Mouse (Mus musculus): ENCODE results near the gene Oser1. TPM values are rescaled to one million over a fixed set of nuclear protein-coding genes. Genes with fewer than 3 reads are reported as not detected.

The Oser1 gene
- polyA plus RNA-seq, 1 experiment from 2014 or later = 89.2 TPM

DNA sequence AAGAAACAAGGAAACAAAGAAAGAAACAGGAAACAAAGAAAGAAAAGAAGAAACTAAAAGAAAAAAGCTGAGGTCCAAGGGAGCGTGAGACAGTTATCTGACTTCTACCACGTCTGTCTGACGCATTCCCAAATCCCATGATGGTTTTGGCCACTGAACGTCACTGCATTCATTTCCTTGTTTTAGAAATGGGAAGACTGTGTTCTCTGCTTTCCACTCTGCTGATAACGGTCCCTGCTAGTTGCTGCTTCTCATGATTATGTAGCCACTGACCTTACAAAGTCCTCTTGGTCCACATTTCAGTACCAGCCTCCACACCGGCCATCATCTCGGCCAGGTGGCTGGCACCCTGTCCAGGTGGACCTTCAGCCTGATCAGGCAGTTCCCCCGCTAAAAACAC is 25.3 kb downstream of the Oser1 start:
- Histone ChIP-seq H3K9ac (ENCODE audit: low read length) (no peak overlapping the region), H3K9me3 (ENCODE audit: control insufficient read depth, low read length) (no peaks in the 10 kb centered on the region), H3K27ac (ENCODE audit: low read depth, low read length) (no peak overlapping the region), H3K4me1 (ENCODE audit: control insufficient read depth, insufficient read depth, low read length) (peaks cover 7% of the 10 kb centered on the region), H3K4me3 (ENCODE audit: low read depth, low read length) (no peak overlapping the region), H3K27me3 (ENCODE audit: control insufficient read depth, insufficient read depth, low read length) (no peaks in the 10 kb centered on the region), H3K4me2 (no peak overlapping the region), H3K36me3 (ENCODE audit: control insufficient read depth, insufficient read depth, low read length) (no peaks in the 10 kb centered on the region)
- 83% methylated on average over 8 of the region's 8 CpGs for WGBS
- ATAC-seq (ENCODE audit: low FRiP score) (no peak), DNase-seq (ENCODE audit: low spot score, missing footprints) (no peak)

DNA sequence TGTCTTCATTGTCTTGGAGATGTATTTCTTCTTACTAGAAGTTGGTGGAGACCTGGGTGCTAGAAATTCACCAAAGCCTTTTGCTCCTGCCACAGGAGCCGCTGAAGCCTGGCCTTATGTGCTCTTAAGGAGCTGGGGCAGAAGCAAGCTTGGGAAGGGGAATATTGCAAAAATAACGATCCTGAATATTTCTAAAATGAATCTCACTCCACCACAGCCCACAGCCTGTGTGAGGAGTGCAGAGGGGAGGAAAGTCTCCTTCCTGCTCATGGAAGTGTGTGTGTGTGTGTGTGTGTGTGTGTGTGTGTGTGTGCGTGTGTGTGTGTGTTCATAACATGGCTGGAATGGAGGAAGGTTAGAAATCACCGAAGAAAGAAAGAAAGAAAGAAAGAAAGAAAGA is 25.7 kb downstream of the Oser1 start:
- Histone ChIP-seq H3K4me3 (ENCODE audit: low read depth, low read length) (no peak overlapping the region), H3K4me2 (no peak overlapping the region), H3K4me1 (ENCODE audit: control insufficient read depth, insufficient read depth, low read length) (peaks cover 7% of the 10 kb centered on the region), H3K9me3 (ENCODE audit: control insufficient read depth, low read length) (no peaks in the 10 kb centered on the region), H3K36me3 (ENCODE audit: control insufficient read depth, insufficient read depth, low read length) (no peaks in the 10 kb centered on the region), H3K9ac (ENCODE audit: low read length) (no peak overlapping the region), H3K27me3 (ENCODE audit: control insufficient read depth, insufficient read depth, low read length) (no peaks in the 10 kb centered on the region), H3K27ac (ENCODE audit: low read depth, low read length) (no peak overlapping the region)
- DNase-seq (ENCODE audit: low spot score, missing footprints) = no peak
- ATAC-seq (ENCODE audit: low FRiP score) = no peak
- 76% methylated on average over 4 of the region's 4 CpGs for WGBS

DNA sequence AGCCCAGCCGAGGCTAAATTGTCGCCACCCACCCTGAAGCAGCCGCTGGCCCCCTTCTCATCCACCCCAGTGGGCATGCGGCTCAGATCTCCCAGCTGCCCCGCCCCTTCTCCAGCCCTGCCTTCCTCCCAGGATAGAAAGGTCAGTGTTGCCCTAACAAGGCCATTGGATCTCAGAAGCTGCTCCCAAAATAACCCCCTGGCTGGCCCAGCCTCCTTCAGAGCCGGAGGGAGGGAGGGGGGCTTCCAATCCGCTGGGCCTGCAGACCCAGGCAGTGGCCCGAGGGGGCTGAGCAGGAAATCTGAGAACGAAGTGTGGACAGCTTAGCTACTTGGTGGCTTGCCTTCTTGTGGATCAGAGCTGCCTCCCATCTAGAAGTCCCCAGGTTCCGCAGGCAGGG is 26.6 kb downstream of the Oser1 start, which contains the start of gene Jph2:
TSS of gene Jph2 (minus strand) at position 89 of the 400 bp plus-strand sequence.
- H3K4me3 ChIP-seq (ENCODE audit: low read depth, low read length) = no peak within 1 kb of the TSS

DNA sequence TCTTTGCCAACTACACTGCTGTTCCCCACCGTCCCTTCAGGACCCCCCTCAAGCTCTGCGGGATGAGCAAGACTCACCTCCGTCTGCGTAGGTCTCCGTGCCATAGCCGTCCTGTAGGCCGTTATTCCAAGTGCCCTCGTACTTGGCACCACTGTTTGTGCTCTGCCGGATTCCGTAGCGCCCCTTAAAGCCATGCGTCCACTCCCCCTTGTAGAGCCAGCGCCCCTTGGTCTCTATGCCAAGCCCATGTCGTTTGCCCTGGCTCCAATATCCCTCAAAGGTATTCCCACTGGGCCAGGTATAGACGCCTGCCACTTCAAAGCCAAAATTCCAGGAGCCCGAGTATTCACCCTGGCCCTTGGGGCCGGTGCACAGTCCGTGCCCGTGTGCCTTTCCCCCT is 27.4 kb downstream of the Oser1 start:
- Histone ChIP-seq H3K27me3 (ENCODE audit: control insufficient read depth, insufficient read depth, low read length) (no peaks in the 10 kb centered on the region), H3K4me2 (no peak overlapping the region), H3K9me3 (ENCODE audit: control insufficient read depth, low read length) (no peaks in the 10 kb centered on the region), H3K27ac (ENCODE audit: low read depth, low read length) (no peak overlapping the region), H3K36me3 (ENCODE audit: control insufficient read depth, insufficient read depth, low read length) (no peaks in the 10 kb centered on the region), H3K9ac (ENCODE audit: low read length) (no peak overlapping the region), H3K4me1 (ENCODE audit: control insufficient read depth, insufficient read depth, low read length) (peaks cover 7% of the 10 kb centered on the region), H3K4me3 (ENCODE audit: low read depth, low read length) (no peak overlapping the region)
- WGBS = 93% methylated on average over 19 of the region's 19 CpGs
- DNase-seq (ENCODE audit: low spot score, missing footprints) (no peak), ATAC-seq (ENCODE audit: low FRiP score) (no peak)

More for the DNA sequence above, 26.6 kb downstream of the Oser1 start, which contains the start of gene Jph2:
- peaks cover 7% of the 10 kb centered on the region for H3K4me1 ChIP-seq (ENCODE audit: control insufficient read depth, insufficient read depth, low read length)
- H3K27ac ChIP-seq (ENCODE audit: low read depth, low read length) = no peak within 1 kb of the TSS
- no peaks in the 10 kb centered on the region for H3K36me3 ChIP-seq (ENCODE audit: control insufficient read depth, insufficient read depth, low read length)
- ATAC-seq (ENCODE audit: low FRiP score) (peak; percentile 56), DNase-seq (ENCODE audit: low spot score, missing footprints) (no peak)
- H3K4me2 ChIP-seq = peak within 1 kb of the TSS; percentile 31
- no peaks in the 10 kb centered on the region for H3K27me3 ChIP-seq (ENCODE audit: control insufficient read depth, insufficient read depth, low read length)
- WGBS = 8% methylated on average over 10 of the region's 10 CpGs
- peak within 1 kb of the TSS; percentile 48 for H3K9ac ChIP-seq (ENCODE audit: low read length)
- no peaks in the 10 kb centered on the region for H3K9me3 ChIP-seq (ENCODE audit: control insufficient read depth, low read length)

DNA sequence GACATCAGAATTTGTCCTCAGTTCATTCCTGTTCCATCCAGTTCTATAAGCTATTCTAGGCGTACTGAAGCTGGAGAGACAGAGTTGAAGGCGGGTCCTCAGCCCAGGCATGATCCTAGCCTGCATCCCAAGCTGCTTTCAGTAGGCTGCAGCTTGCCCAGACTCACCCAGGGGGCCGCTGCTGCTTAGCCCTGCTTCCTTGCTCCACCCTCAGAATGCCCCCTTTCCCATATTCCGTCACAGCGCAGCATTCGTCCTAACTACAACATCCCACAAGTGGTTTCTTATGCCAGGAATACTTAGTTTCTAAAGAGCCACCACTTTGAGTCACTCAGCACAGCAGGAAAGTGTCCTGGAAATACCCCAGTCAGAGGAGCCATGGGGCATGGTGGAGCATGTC is 29.5 kb downstream of the Oser1 start:
- H3K36me3 ChIP-seq (ENCODE audit: control insufficient read depth, insufficient read depth, low read length) = no peaks in the 10 kb centered on the region
- ATAC-seq (ENCODE audit: low FRiP score) = no peak
- WGBS = 77% methylated on average over 6 of the region's 6 CpGs

DNA sequence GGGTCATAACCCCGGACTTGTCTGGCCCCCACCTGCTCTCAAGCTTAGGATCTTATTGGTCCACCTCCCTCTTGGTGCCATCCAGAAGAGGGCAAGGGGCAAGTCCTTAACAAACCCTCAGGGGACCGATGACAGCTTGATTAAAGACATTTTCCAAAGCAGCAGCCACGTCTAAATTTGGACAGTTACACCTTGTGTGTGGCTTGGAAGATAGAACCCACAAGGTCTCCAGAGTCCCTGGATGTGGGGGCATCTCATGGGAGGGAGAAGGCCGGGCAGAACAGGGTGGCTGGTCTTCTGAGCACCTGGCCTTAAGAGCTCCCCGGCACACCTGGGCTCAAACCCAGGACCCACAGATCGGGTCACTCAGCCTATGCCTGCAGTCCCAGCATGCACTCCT is 30.5 kb downstream of the Oser1 start:
- H3K4me2 ChIP-seq = no peak overlapping the region
- ATAC-seq (ENCODE audit: low FRiP score) (no peak), DNase-seq (ENCODE audit: low spot score, missing footprints) (no peak)
- H3K27me3 ChIP-seq (ENCODE audit: control insufficient read depth, insufficient read depth, low read length) = no peaks in the 10 kb centered on the region
- no peak overlapping the region for H3K9ac ChIP-seq (ENCODE audit: low read length)
- whole genome bisulfite sequencing = 87% methylated on average over 6 of the region's 6 CpGs
- H3K9me3 ChIP-seq (ENCODE audit: control insufficient read depth, low read length) = no peaks in the 10 kb centered on the region
- H3K27ac ChIP-seq (ENCODE audit: low read depth, low read length) = no peak overlapping the region
- no peaks in the 10 kb centered on the region for H3K36me3 ChIP-seq (ENCODE audit: control insufficient read depth, insufficient read depth, low read length)
- no peak overlapping the region for H3K4me3 ChIP-seq (ENCODE audit: low read depth, low read length)
- peaks cover 7% of the 10 kb centered on the region for H3K4me1 ChIP-seq (ENCODE audit: control insufficient read depth, insufficient read depth, low read length)

More for the DNA sequence above, 29.5 kb downstream of the Oser1 start:
- Histone ChIP-seq H3K4me1 (ENCODE audit: control insufficient read depth, insufficient read depth, low read length) (peaks cover 7% of the 10 kb centered on the region), H3K9ac (ENCODE audit: low read length) (no peak overlapping the region), H3K4me3 (ENCODE audit: low read depth, low read length) (no peak overlapping the region), H3K27ac (ENCODE audit: low read depth, low read length) (no peak overlapping the region), H3K9me3 (ENCODE audit: control insufficient read depth, low read length) (no peaks in the 10 kb centered on the region), H3K4me2 (no peak overlapping the region), H3K27me3 (ENCODE audit: control insufficient read depth, insufficient read depth, low read length) (no peaks in the 10 kb centered on the region)
- no peak for DNase-seq (ENCODE audit: low spot score, missing footprints)

DNA sequence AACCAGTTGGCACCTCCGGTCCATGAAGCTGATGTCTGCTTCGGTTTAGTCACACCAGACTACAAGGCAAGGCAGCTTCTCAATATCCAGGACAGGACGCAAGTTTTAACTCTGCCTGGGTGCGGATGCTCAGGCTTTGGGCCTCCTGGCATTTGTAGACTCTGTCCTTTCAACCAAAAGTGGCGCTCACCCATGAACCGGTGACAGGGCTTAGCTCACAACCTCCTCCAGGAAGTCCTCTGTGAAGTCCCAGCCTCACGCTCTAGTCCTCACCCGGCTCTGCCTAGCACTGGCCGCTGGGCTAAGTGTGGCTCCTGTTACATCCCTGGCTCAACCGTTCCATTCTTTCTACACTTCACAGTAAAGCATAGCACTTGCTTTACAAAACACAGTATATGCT is 31.3 kb downstream of the Oser1 start:
- DNase-seq (ENCODE audit: low spot score, missing footprints) = no peak
- Histone ChIP-seq H3K27ac (ENCODE audit: low read depth, low read length) (no peak overlapping the region), H3K4me1 (ENCODE audit: control insufficient read depth, insufficient read depth, low read length) (peaks cover 7% of the 10 kb centered on the region), H3K9me3 (ENCODE audit: control insufficient read depth, low read length) (no peaks in the 10 kb centered on the region), H3K4me3 (ENCODE audit: low read depth, low read length) (no peak overlapping the region), H3K27me3 (ENCODE audit: control insufficient read depth, insufficient read depth, low read length) (no peaks in the 10 kb centered on the region), H3K36me3 (ENCODE audit: control insufficient read depth, insufficient read depth, low read length) (no peaks in the 10 kb centered on the region), H3K4me2 (no peak overlapping the region), H3K9ac (ENCODE audit: low read length) (no peak overlapping the region)
- no peak for ATAC-seq (ENCODE audit: low FRiP score)
- 92% methylated on average over 10 of the region's 10 CpGs for WGBS

DNA sequence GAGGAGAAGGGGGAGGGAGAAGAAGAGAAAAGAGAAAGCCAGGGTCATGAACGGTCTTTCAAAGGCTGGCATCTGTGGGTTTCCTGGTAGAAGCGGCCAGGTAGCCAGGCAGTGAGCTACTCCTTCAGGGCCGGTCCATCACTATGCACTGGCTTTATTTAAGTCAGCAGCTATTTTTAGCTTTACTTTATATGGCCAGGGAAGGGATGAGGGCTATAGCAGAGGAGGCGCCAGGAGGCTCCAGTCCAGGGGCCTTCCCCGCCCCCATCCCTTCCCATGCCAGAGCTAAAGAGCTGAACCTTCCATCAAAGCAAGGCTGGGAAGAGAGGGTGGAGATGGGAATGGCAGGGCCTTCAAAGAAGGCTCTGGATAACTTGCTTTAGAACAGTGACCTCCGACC is 32.1 kb downstream of the Oser1 start:
- Histone ChIP-seq H3K9ac (ENCODE audit: low read length) (no peak overlapping the region), H3K9me3 (ENCODE audit: control insufficient read depth, low read length) (no peaks in the 10 kb centered on the region), H3K4me1 (ENCODE audit: control insufficient read depth, insufficient read depth, low read length) (peaks cover under 1% of the 10 kb centered on the region; the same call in 1 of the 2 replicates), H3K36me3 (ENCODE audit: control insufficient read depth, insufficient read depth, low read length) (no peaks in the 10 kb centered on the region), H3K4me3 (ENCODE audit: low read depth, low read length) (no peak overlapping the region), H3K27ac (ENCODE audit: low read depth, low read length) (no peak overlapping the region), H3K27me3 (ENCODE audit: control insufficient read depth, insufficient read depth, low read length) (no peaks in the 10 kb centered on the region), H3K4me2 (no peak overlapping the region)
- ATAC-seq (ENCODE audit: low FRiP score) (no peak), DNase-seq (ENCODE audit: low spot score, missing footprints) (no peak)
- 78% methylated on average over 6 of the region's 6 CpGs for WGBS

DNA sequence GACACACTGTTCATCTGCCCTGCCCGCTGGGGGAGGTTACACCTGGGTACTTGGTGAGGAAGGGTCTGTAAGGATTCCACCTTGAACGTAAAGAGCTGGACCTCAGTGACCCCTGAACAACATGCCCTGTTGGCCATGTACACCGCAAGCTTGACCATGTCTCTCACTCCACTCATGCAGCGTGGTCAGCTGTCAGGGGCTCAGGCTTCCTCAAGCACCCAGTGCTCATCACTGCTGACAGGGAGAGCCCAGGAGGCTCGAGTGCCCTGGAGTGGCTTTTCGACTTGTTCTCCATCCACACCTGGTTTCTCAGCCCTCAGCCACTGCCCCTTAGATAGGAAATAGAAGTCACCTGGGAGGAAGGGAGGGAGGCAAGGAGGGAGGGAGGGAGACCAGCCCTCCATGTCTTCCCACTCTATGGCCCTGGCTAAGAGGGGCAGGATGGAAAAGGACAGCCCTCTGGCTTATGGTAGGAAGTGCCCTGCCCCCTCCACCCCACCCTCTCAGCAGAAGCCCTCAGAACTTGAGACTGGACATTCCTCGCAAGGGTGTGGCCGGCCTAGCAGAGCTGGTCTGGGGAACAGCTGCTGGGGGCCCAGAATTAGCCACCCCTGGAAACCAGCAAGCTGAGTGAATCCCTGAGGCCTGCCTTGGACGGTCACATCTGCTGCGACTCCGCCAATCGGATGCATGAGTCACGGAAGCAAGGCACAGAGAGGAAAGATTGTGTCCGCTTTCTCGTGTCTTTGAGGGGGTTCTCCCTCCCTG is 37.9 kb downstream of the Oser1 start:
- WGBS = 76% methylated on average over 15 of the region's 15 CpGs
- no peaks in the 10 kb centered on the region for H3K9me3 ChIP-seq (ENCODE audit: control insufficient read depth, low read length)
- no peak overlapping the region for H3K4me3 ChIP-seq (ENCODE audit: low read depth, low read length)
- H3K36me3 ChIP-seq (ENCODE audit: control insufficient read depth, insufficient read depth, low read length) = no peaks in the 10 kb centered on the region
- DNase-seq (ENCODE audit: low spot score, missing footprints) = no peak
- H3K27ac ChIP-seq (ENCODE audit: low read depth, low read length) = no peak overlapping the region
- H3K27me3 ChIP-seq (ENCODE audit: control insufficient read depth, insufficient read depth, low read length) = no peaks in the 10 kb centered on the region
- ATAC-seq (ENCODE audit: low FRiP score) = no peak
- no peak overlapping the region for H3K9ac ChIP-seq (ENCODE audit: low read length)
- H3K4me1 ChIP-seq (ENCODE audit: control insufficient read depth, insufficient read depth, low read length) = no peaks in the 10 kb centered on the region
- H3K4me2 ChIP-seq = no peak overlapping the region
